Mouse (Mus musculus) small intestine, adult 2 months (tissue): ENCODE data around the gene 0610030E20Rik.

Experiments
- CTCF ChIP-seq: fragments of 200-500 bp; IDR thresholded peaks from 2 replicates; pipeline ENCODE4 v1.5.1; 2012; ENCODE audit warnings: low read depth, mild to moderate bottlenecking, control low read depth, inconsistent platforms, low read length, moderate library complexity, mixed read lengths; ENCODE audit not compliant: insufficient replicate concordance, insufficient read length; ENCODE audit errors: extremely low read depth
- POLR2A ChIP-seq: fragments of 200-500 bp; IDR thresholded peaks from 2 replicates; pipeline ENCODE4 v1.6.1; 2012; ENCODE audit warnings: low read depth, mild to moderate bottlenecking, control low read depth, inconsistent platforms, low read length, moderate library complexity

GRCm38 (mm10) chr6:72316044-72316443 is 31.1 kb upstream of the 0610030E20Rik start:
- TF ChIP-seq CTCF (no peak), POLR2A (no peak)
